Mouse (Mus musculus): ENCODE measurements at regions not wholly inside any gene's neighbourhood (a gene's known extent, or its start where the extent isn't known, plus 50 kb on each side); places are given as distances from the start of the nearest gene placed in this dataset.

DNA sequence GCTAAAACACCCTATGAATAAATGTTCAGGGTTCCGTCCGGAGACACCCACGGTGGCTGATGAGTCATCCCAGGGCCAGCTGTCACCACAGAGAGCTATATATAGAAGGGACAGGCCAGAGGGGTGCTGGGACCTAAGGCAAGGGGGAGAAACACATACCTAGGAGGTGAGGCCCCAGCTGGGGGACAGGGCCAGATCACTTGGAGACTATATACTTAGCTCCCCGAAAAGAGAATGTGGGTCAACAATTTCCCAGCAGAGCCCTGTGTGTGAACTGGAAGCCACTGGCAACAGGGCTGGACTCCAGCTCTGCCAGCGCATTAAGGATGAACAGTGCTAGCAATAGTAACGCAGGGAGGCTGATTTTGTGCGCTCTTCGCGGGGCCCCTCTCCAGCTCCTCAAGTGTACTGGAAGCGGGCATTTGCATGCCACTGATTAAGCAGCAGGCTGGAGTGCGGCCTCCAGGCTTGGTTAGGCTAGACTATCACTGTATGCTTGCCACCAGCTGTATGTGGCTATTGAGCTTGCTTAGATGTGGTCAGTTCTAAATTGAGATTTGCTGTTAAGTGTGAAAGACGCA is 320.4 kb downstream of the Bcor start:
- TF ChIP-seq POLR2A (IDR thresholded peaks at IDR 0.05; ENCODE audit: insufficient read depth, low read length), result no peak
- no peak for TF ChIP-seq CTCF (IDR thresholded peaks at IDR 0.05; ENCODE audit: low read depth, low read length)
